Mouse (Mus musculus) MEL (cell line): Measurements from ENCODE around the gene Madcam1. TPM values are rescaled to one million over a fixed set of nuclear protein-coding genes. Genes with fewer than 3 reads are reported as not detected.

Source experiments
- DNase-seq: peaks from one replicate; pipeline ENCODE4 v3.0.0; 2011; ENCODE audit warnings: low read depth, low spot score
- H3K27ac ChIP-seq: 2 replicates; pipeline ENCODE4 v1.5.1; 2012; ENCODE audit warnings: low read depth, mild to moderate bottlenecking, control low read depth, low read length, moderate library complexity; ENCODE audit not compliant: control insufficient read depth
- H3K27me3 ChIP-seq, 2 experiments: fragments of 150-350 bp in 1 of 2; sonication (generic) in 1 of 2; 2 replicates each; pipeline ENCODE4 v1.6.1; 2012; ENCODE audit warnings: low read length in 2 of 2, mild to moderate bottlenecking in 2 of 2, improper control_type of control experiment in 1 of 2, moderate library complexity in 1 of 2; ENCODE audit not compliant: insufficient read depth in 2 of 2, control insufficient read depth in 1 of 2
- H3K36me3 ChIP-seq, 2 experiments: 2 replicates each; pipeline ENCODE4 v1.6.1; 2012 to 2014; ENCODE audit warnings: low read length in 2 of 2, improper control_type of control experiment in 1 of 2, inconsistent platforms in 1 of 2, mild to moderate bottlenecking in 1 of 2; ENCODE audit not compliant: insufficient read depth in 2 of 2, control insufficient read depth in 1 of 2
- H3K4me1 ChIP-seq, 2 experiments: fragments of 150-350 bp in 1 of 2; sonication (generic) in 1 of 2; 2 replicates each; pipeline ENCODE4 v1.6.1; 2012; ENCODE audit warnings: low read length in 2 of 2, improper control_type of control experiment in 1 of 2, mild to moderate bottlenecking in 1 of 2; ENCODE audit not compliant: insufficient read depth in 2 of 2, control insufficient read depth in 1 of 2
- H3K4me3 ChIP-seq, 2 experiments: fragments of 150-350 bp in 1 of 2; sonication (generic) in 1 of 2; 2 replicates each; pipeline ENCODE4 v1.5.1; 2012; ENCODE audit warnings: low read depth in 2 of 2, low read length in 2 of 2, mild to moderate bottlenecking in 2 of 2, moderate library complexity in 2 of 2, control low read depth in 1 of 2, improper control_type of control experiment in 1 of 2; ENCODE audit not compliant: control insufficient read depth in 1 of 2, insufficient read depth in 1 of 2
- H3K79me2 ChIP-seq: 2 replicates; pipeline ENCODE4 v1.6.1; 2012; ENCODE audit warnings: mild to moderate bottlenecking, low read length, moderate library complexity; ENCODE audit not compliant: control insufficient read depth, poor library complexity, insufficient read depth
- H3K9ac ChIP-seq: 2 replicates; pipeline ENCODE4 v1.6.1; 2012; ENCODE audit warnings: low read depth, mild to moderate bottlenecking, control low read depth, low read length, moderate library complexity; ENCODE audit not compliant: control insufficient read depth, poor library complexity, severe bottlenecking
- H3K9me3 ChIP-seq: fragments of 150-350 bp; sonication (generic); replicated peaks from 2 replicates; pipeline ENCODE4 v1.6.1; 2012; ENCODE audit warnings: mild to moderate bottlenecking, low read length, improper control_type of control experiment, moderate library complexity; ENCODE audit not compliant: insufficient read depth
- ELF1 ChIP-seq: IDR thresholded peaks from 2 replicates; pipeline ENCODE4 v1.6.1; 2014; ENCODE audit warnings: low read depth, mild to moderate bottlenecking, inconsistent platforms, low read length, improper control_type of control experiment, moderate library complexity
- ETS1 ChIP-seq: IDR thresholded peaks from 2 replicates; pipeline ENCODE4 v1.6.1; 2012; ENCODE audit warnings: low read depth, mild to moderate bottlenecking, inconsistent platforms, low read length, improper control_type of control experiment, moderate library complexity
- GATA1 ChIP-seq: IDR thresholded peaks from 2 replicates; pipeline ENCODE4 v1.6.1; 2011; ENCODE audit warnings: low read depth, low read length, improper control_type of control experiment
- HCFC1 ChIP-seq: IDR thresholded peaks from 2 replicates; pipeline ENCODE4 v1.6.1; 2012; ENCODE audit warnings: low read depth, mild to moderate bottlenecking, inconsistent platforms, low read length, improper control_type of control experiment, moderate library complexity
- KAT2A ChIP-seq: conservative IDR thresholded peaks from 2 replicates; pipeline ENCODE4 v1.6.1; 2012; ENCODE audit warnings: low read depth, low read length, improper control_type of control experiment, inconsistent platforms
- MAX ChIP-seq: IDR thresholded peaks from 2 replicates; pipeline ENCODE4 v1.6.1; 2011; ENCODE audit warnings: low read length, improper control_type of control experiment
- MAZ ChIP-seq: IDR thresholded peaks from 2 replicates; pipeline ENCODE4 v1.6.1; 2012; ENCODE audit warnings: low read depth, mild to moderate bottlenecking, inconsistent platforms, low read length, improper control_type of control experiment
- MYB ChIP-seq: IDR thresholded peaks from 2 replicates; pipeline ENCODE4 v1.6.1; 2011; ENCODE audit warnings: mild to moderate bottlenecking, low read depth, low read length, improper control_type of control experiment
- MYC ChIP-seq: IDR thresholded peaks from 2 replicates; pipeline ENCODE4 v1.6.1; 2011; ENCODE audit warnings: low read depth, mild to moderate bottlenecking, low read length, improper control_type of control experiment, moderate library complexity
- NELFE ChIP-seq: IDR thresholded peaks from 2 replicates; pipeline ENCODE4 v1.6.1; 2011; ENCODE audit warnings: low read depth, low read length, improper control_type of control experiment
- NRF1 ChIP-seq: IDR thresholded peaks from 2 replicates; pipeline ENCODE4 v1.6.1; 2014; ENCODE audit warnings: low read depth, mild to moderate bottlenecking, inconsistent platforms, low read length, improper control_type of control experiment, moderate library complexity; ENCODE audit not compliant: poor library complexity, insufficient read depth, severe bottlenecking
- POLR2AphosphoS2 ChIP-seq: IDR thresholded peaks from 2 replicates; pipeline ENCODE4 v1.6.1; 2011; ENCODE audit warnings: low read length, improper control_type of control experiment
- RAD21 ChIP-seq: IDR thresholded peaks from 2 replicates; pipeline ENCODE4 v1.6.1; 2011; ENCODE audit warnings: mild to moderate bottlenecking, low read depth, low read length, improper control_type of control experiment
- RCOR1 ChIP-seq: IDR thresholded peaks from 2 replicates; pipeline ENCODE4 v1.6.1; 2012; ENCODE audit warnings: low read depth, mild to moderate bottlenecking, inconsistent platforms, low read length, improper control_type of control experiment
- SIN3A ChIP-seq: IDR thresholded peaks from 2 replicates; pipeline ENCODE4 v1.6.1; 2012; ENCODE audit warnings: low read length, improper control_type of control experiment, inconsistent platforms
- SMC3 ChIP-seq: IDR thresholded peaks from 2 replicates; pipeline ENCODE4 v1.6.1; 2011; ENCODE audit warnings: low read depth, low read length, improper control_type of control experiment
- UBTF ChIP-seq: IDR thresholded peaks from 2 replicates; pipeline ENCODE4 v1.6.1; 2012; ENCODE audit warnings: low read depth, mild to moderate bottlenecking, inconsistent platforms, low read length, improper control_type of control experiment, moderate library complexity, borderline replicate concordance; ENCODE audit not compliant: insufficient read depth
- USF2 ChIP-seq, 2 experiments: IDR thresholded peaks; 2 replicates each; pipeline ENCODE4 v1.6.1; 2011 to 2012; ENCODE audit warnings: improper control_type of control experiment in 2 of 2, low read length in 2 of 2, borderline replicate concordance in 1 of 2, inconsistent platforms in 1 of 2, low read depth in 1 of 2, mild to moderate bottlenecking in 1 of 2; ENCODE audit not compliant: insufficient read depth in 1 of 2
- ZC3H11A ChIP-seq: IDR thresholded peaks from 2 replicates; pipeline ENCODE4 v1.6.1; 2012; ENCODE audit warnings: low read depth, mild to moderate bottlenecking, inconsistent platforms, low read length, improper control_type of control experiment
- ZNF384 ChIP-seq: IDR thresholded peaks from 2 replicates; pipeline ENCODE4 v1.6.1; 2012; ENCODE audit warnings: low read depth, mild to moderate bottlenecking, inconsistent platforms, low read length, improper control_type of control experiment
- polyA plus RNA-seq, 2 experiments: library from polyadenylated mRNA; stranded (reverse) in 1 of 2; unstranded in 1 of 2; fragments of >175 nt in 1 of 2; fragments of >200 nt in 1 of 2; gene quantifications; 2 replicates each; pipeline versions ENCODE4 v1.2.1 to v1.2.4; 2012; ENCODE audit warnings: low replicate concordance in 2 of 2, low read depth in 1 of 2; ENCODE audit not compliant: insufficient read length in 2 of 2, insufficient read depth in 1 of 2, missing spikeins in 1 of 2
- total RNA-seq: library from RNA; depleted of rRNA; stranded (reverse); fragments of 300-350 nt; gene quantifications from 2 replicates; pipeline ENCODE4 v1.2.3, GENCODE M21; 2012

The Madcam1 gene
- total and polyA plus RNA-seq, 3 experiments: not detected

- Histone ChIP-seq H3K9ac (no peak overlapping the region), H3K36me3 (no peaks in the 10 kb centered on the region), H3K9me3 (no peaks in the 10 kb centered on the region), H3K27me3 (no peaks in the 10 kb centered on the region), H3K27ac (no peak overlapping the region), H3K4me3 (no peak overlapping the region), H3K4me1 (no peaks in the 10 kb centered on the region), H3K79me2 (no peaks in the 10 kb centered on the region)
- TF ChIP-seq NRF1: no peak
- no peak for TF ChIP-seq NELFE
- no peak for TF ChIP-seq MYB
- no peak for TF ChIP-seq ETS1
- TF ChIP-seq GATA1: no peak
- no peak for TF ChIP-seq ELF1
- no peak for TF ChIP-seq USF2 (IDR thresholded peaks at IDR 0.05; ENCODE audit: borderline replicate concordance in 1 of 2, insufficient read depth in 1 of 2, low read depth in 1 of 2, low read length in 2 of 2)
- TF ChIP-seq MAZ: no peak
- TF ChIP-seq RAD21: no peak
- no peak for TF ChIP-seq UBTF
- TF ChIP-seq HCFC1: no peak
- TF ChIP-seq KAT2A: no peak
- TF ChIP-seq RCOR1: no peak
- TF ChIP-seq SIN3A: no peak
- no peak for TF ChIP-seq MYC
- TF ChIP-seq ZNF384: no peak
- no peak for TF ChIP-seq SMC3
- no peak for TF ChIP-seq ZC3H11A
- TF ChIP-seq POLR2AphosphoS2: no peak
- no peak for DNase-seq
Measured at GRCm38 (mm10) chr10:79696129-79696651, 31.8 kb downstream of the Madcam1 start.

GRCm38 (mm10) chr10:79697916-79698315, 33.6 kb downstream of the Madcam1 start:
- Histone ChIP-seq H3K4me1 (no peaks in the 10 kb centered on the region), H3K27me3 (no peaks in the 10 kb centered on the region), H3K9ac (no peak overlapping the region), H3K36me3 (no peaks in the 10 kb centered on the region), H3K79me2 (no peaks in the 10 kb centered on the region), H3K4me3 (no peak overlapping the region), H3K27ac (no peak overlapping the region)
- no peak for DNase-seq
- TF ChIP-seq SIN3A: no peak
- no peak for TF ChIP-seq NELFE
- TF ChIP-seq ELF1: no peak
- no peak for TF ChIP-seq MAX
- TF ChIP-seq, all 39 proteins: peak for 0
- no peaks in the 10 kb centered on the region for H3K9me3 ChIP-seq
